Mouse (Mus musculus) MEL-GATA-1-ER (cell line): ENCODE measurements around the gene Pou2f2.

Experiments used
- DNase-seq: peaks from one replicate; pipeline ENCODE4 v3.0.0-alpha.2; 2012; ENCODE audit warnings: low read depth; ENCODE audit errors: extremely low read depth

Pou2f2 gene

DNA sequence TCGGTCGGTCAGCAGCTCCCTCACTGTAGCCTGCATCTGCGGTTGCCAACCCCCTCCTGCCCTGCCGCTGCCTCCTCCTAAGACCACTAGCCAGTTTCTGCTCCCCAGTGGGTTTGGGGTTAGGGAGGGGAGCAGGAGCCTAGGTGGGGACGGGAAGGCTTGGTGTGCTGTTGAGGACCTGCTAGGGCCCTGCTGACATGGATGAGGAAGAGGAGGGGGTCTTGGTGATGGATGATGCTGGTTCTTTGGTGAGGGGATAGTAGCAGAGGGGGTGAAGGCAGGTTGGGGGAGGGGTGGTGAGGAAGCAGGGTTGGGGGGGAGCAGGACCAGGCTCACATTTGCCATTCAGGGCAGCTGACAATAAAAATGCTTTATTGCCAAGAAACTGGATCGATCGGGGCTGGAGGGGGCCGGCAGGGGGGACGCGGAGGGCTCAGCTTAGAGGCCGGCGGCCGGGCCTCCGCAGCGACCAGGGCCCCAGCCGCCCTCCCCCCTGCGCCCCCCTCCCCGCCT is 29.3 kb downstream of the Pou2f2 start:
- DNase-seq, result no peak

DNA sequence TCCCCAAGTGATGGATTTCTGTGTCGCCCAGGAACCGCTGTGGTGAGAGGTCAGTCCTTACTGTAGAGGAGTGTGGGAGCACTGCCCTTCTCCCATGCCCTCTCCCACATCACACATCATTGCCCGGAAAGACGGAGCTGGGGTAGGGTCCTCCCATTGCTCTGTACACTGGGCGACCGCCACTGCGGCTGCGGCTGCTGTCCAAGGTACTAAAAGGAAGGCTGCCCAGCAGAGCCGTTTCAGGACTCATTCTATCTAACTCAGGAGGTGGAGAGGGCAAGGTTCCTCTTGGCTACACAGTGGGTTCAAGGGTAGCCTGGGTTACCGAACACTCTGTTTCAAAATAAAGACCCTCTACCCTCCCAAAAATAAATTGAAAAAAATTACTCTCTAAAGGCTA is 33.6 kb downstream of the Pou2f2 start:
- DNase-seq, result no peak

GRCm38 (mm10) chr7:25141761-25142160 is 37.8 kb downstream of the Pou2f2 start:
- DNase-seq, result no peak

DNA sequence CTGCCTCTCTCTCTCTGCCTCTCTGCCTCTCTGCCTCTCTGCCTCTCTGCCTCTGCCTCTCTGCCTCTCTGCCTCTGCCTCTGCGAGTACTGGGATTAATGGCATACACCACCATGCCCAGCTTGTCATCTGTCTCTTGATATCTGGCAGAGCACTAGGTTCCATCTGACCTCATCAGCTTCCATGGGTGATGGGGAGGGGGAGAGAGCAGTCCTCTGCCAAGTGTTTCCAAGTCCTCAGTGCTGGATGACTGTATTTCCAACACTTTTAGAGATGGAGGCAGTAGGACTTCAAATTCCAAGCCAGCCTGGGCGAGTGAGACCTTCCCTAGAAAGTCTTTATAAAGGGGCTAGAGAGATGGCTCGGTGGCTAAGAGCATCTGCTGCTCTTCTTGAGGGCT is 42.0 kb downstream of the Pou2f2 start:
- DNase-seq, result no peak

- peak; percentile 43 for DNase-seq
Measured at GRCm38 (mm10) chr7:25133092-25134049, 46.2 kb downstream of the Pou2f2 start.

GRCm38 (mm10) chr7:25132318-25132960 is 47.1 kb downstream of the Pou2f2 start:
- DNase-seq, result no peak

- DNase-seq, result no peak
Measured at GRCm38 (mm10) chr7:25131247-25131646, 48.3 kb downstream of the Pou2f2 start.

- no peak for DNase-seq
Measured at GRCm38 (mm10) chr7:25130565-25130964, 49.0 kb downstream of the Pou2f2 start.

GRCm38 (mm10) chr7:25129390-25129979 is 50.0 kb downstream of the Pou2f2 start:
- no peak for DNase-seq

DNA sequence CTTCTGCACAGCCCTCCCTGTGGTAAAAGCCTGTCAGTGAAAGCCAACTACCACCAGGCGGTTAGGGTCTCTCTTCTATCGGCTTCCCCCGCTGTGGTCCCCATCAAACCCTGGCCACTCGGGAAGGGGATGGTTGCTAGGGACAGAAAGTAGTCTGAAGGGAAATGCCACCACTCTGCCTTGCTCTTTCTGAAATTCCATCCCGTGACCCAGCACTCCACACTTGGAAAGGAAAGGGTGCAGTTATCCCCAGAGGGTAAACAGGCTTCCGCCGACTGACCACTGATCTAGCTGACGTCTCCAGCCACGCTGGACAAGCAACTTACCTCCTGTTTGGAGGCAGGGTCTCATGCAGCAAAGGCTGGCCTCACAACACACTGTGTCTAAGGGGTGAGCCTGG is 51.6 kb downstream of the Pou2f2 start:
- DNase-seq, result no peak

GRCm38 (mm10) chr7:25125716-25126281 is 53.7 kb downstream of the Pou2f2 start:
- no peak for DNase-seq

DNA sequence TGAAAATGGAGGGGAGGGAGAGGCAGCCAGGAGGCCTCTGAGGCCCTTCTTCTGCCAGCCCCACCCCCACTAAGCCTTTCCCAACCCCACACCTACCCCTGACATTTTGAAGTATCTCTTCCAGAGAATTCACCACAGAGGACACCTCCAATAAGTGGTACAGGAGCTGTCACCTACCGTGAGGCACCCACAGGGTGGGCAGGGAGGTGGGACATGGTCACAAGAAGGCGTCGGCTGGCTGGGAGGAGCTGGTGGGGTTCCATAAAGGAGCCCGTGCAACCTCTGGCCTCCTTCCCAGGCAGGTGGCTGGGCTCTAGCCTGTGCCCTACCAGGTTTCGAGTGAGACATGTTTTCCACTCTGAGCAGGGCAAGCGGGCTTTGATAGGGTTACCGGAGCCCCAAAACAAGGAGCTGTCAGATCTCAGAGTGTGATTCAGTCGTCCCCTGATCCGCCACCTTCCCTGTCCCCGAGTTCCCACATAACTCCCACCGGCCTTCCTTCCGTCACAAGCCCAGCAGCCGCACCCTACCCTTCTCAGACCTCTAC is 58.2 kb downstream of the Pou2f2 start:
- no peak for DNase-seq

DNA sequence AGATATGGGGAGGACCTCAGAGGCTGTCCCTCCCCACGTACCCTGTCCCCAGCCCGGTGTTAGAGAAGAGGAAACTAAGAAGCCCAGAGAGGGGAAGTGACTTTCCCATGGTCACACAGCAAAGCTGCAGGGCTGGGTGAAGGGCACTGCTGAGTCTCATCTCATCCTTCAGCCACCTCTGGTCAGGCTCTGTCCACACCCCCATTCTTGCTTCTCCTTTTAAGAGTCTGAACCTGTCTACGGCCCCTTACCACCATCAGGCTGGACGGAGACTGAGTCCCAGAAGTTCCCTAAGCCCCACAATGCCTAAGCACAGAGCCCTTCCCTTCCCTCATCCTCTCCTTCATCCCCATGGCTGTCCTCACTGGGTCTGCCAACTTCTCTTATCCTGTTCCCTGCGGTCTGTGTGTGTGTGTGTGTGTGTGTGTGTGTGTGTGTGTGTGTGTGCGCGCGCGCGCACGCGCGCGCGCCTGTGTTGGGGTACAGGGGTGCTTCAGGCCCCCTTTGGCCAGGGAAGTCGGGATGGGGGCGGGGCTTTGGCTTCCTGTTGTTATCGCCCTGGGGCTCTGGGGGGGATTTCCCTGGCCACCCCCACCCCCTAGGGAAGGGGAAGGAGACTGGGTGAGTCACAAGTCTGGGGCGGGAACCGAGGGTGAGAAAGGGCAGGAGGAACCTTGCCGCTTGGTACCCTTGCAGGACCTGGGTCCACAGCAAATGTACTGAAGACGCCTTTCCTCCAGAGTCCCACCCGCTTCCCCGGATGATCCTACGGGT is 59.3 kb downstream of the Pou2f2 start:
- peak; percentile 63 for DNase-seq

DNA sequence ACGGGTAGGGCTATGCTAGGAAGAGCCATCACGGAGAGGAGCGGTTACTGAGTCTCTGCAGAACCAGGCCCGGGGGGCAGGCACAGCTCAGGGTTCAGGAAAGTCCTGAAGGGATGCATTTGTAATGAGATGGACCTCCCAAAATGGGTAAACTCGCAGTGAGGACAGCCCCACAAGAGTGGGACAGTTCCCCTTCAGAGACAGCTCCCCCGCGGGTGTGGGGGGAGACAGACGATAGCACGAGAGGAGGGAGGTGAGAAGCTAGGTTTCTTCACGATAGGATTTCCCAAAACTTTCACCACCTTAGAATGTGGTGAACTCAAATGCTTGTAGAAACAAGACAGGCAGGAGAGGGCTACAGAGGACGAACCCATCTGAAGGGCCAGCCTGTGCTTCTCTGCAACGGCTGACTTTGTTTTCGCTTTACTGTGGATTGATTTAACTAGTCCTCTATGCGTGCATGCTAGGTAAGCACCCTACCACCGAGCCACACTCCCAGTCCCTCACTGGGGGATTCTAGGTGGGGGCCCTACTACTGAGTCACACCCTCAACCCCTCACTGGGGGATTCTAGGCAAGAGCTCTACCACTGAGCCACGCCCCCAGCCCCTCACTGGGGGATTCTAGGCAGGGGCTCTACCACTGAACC is 66.4 kb downstream of the Pou2f2 start:
- DNase-seq, result no peak

- no peak for DNase-seq
Measured at GRCm38 (mm10) chr7:25112178-25112955, 67.2 kb downstream of the Pou2f2 start.

GRCm38 (mm10) chr7:25110336-25110735 is 69.2 kb downstream of the Pou2f2 start:
- no peak for DNase-seq

DNA sequence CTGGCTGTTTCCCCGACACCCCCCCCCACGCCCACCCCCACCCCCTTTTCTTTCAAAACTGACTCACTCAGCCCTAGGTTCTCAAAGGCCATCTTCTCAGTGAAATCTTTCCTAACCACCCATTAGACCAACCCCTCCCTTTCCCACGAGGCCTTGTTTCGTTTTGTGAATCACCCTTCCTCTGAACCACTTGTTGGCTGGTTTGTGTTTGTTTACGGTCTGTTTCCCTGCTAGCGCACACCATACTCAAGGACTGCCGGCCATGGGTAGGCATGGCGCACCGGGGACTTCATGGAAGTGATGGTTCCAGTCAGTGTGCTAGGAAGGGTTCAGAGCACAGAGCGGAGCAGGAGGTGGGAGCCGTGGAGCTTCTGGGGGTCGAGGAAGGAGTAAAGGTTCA is 70.2 kb downstream of the Pou2f2 start:
- DNase-seq, result no peak

DNA sequence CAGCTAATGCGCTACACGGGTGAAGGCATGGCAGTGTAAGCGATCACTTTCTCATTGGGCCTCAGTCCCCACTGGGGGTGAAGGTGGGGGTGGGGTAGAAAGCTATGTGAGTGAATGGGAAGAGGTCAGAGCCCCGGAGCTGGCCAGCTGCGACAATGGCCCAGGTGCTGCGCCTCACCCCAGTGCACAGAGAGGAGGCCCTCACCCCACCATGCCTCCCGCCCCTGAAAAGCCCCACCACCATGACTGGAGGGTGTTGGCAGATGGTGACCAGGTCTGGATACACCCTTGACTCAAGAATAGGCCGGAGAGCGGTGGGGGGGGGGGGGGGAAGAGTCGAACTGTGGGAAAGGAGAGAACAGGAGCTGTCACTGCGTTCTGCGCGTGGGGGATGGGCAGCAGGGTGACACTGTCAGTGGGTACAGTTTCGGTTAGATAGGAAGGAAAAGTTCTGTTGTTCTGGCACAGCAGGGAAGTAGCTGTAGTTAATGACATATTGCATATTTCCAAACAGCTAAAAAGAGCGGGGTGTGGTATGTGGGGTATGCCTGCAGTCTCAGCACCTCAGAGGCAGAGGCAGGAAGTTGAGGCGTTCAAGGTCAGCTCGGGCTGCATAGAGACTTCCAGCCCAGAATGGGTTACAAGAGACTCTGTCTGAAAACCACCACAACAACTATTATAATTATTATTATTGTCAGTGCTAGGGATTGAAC is 72.6 kb downstream of the Pou2f2 start:
- DNase-seq, result no peak
